Mouse (Mus musculus) cortical plate, adult 2 months (tissue): Measurements from ENCODE around the gene Ssna1.

Experiments
- CTCF ChIP-seq: fragments of 200-500 bp; IDR thresholded peaks from 2 replicates; pipeline ENCODE4 v1.5.1; 2011; ENCODE audit warnings: mild to moderate bottlenecking, control low read depth, low read length; ENCODE audit not compliant: insufficient read depth; ENCODE audit errors: extremely low read depth
- POLR2A ChIP-seq: fragments of 200-500 bp; IDR thresholded peaks from 2 replicates; pipeline ENCODE4 v1.6.1; 2011; ENCODE audit warnings: mild to moderate bottlenecking, low read length, control low read depth; ENCODE audit not compliant: insufficient read depth; ENCODE audit errors: extremely low read depth

DNA sequence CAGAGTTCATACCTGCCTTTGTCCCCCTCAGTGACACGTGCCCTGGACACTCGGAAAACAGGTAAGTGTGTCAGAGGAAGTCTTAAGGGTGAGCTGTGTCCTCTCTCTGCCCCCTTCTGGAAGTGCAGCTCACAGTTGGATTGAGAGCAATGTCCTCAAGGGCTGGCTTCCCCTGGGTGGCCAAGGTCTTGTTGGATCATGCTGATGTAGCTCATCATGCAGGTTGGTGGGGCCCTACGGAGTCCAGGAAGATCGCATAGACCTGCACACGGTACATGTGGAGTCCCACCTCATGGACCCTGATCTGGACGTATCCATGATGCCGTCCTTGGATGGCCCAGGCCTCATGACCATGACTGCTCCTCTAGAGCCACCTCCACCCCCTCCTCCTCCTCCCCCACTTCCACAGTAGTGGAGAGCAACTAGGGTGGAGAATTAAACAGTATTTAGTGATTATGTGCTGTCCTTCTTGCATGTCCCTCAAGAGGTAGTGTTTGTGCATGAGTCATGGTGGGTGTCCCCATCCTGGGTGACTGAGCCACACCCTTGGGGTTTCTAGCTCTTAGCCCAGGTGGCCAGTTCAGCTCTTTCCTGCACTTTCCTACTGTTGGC is 16.6 kb upstream of the Ssna1 start:
- TF ChIP-seq CTCF, result no peak
- peak; percentile 48 for TF ChIP-seq POLR2A
